Mouse (Mus musculus): ENCODE measurements around the gene Suclg2.
"Not testable (repeated sequence)": the region's sequence is repeated elsewhere in the genome, so short reads cannot be mapped to it uniquely, and the experiment has no call there.

The Suclg2 gene

GRCm38 (mm10) chr6:95619817-95620216 is 98.8 kb downstream of the Suclg2 start:
- DNase-seq, result no peak

GRCm38 (mm10) chr6:95618434-95618833 is 100.2 kb downstream of the Suclg2 start:
- no peak for DNase-seq

- DNase-seq, result no peak
These were observed 105.4 kb downstream of the Suclg2 start for GRCm38 (mm10) chr6:95613228-95613627.

DNA sequence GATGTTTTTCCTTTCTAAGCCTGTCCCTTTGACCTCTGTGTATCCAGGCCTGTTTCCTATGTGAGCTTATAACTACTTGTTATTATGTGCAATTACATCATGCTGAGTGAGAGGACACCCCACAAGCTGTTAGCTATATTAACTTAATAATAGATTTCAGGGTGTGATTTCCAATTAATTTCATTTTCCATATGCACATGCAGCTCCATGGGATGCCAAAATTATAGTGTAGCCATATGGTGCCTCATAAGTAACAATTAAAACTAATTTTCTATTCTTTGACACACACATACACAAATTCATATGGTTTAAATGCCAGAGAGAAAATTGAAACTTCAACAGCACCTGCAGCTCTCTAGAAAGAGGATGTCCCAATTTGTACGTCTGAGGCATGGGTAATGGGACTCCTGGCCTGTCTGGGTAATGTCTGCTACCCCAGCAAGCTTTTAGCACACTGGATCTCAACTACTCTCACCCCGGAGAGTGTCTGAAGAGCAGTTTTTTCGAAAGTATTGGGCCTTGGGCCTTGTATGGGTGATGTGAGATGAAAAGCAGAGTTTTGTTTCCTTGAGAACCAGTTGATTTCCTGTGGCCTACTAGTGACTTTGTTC is 106.1 kb downstream of the Suclg2 start:
- DNase-seq, result no peak

- no peak for DNase-seq
These were observed 107.5 kb downstream of the Suclg2 start for GRCm38 (mm10) chr6:95611059-95611458.

- DNase-seq, result no peak
These were observed 110.5 kb downstream of the Suclg2 start for GRCm38 (mm10) chr6:95608123-95608522.

GRCm38 (mm10) chr6:95600731-95601130 is 117.9 kb downstream of the Suclg2 start:
- not testable (repeated sequence) for DNase-seq

GRCm38 (mm10) chr6:95596766-95597750 is 121.5 kb downstream of the Suclg2 start:
- DNase-seq, result no peak

GRCm38 (mm10) chr6:95595852-95596251 is 122.7 kb downstream of the Suclg2 start:
- no peak for DNase-seq

DNA sequence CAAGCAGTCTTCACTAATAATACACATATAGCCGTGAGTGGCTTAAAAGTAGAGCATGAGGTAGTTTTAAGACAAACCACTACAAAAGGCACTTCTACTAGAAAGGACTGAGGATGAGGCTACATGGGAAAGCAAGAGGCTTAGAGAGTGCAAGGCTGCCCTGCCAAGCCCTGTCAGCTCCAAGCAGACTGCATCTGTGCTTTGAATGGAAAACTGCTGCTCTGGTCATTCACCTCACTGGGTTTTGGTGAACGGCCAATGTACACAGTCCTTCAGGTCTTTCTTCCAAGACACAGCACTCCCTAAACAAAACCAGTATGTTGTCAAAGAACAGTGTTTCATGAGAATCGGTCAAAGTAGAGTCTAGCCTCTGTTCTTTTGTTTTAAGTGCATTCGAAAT is 124.4 kb downstream of the Suclg2 start:
- DNase-seq, result no peak

DNA sequence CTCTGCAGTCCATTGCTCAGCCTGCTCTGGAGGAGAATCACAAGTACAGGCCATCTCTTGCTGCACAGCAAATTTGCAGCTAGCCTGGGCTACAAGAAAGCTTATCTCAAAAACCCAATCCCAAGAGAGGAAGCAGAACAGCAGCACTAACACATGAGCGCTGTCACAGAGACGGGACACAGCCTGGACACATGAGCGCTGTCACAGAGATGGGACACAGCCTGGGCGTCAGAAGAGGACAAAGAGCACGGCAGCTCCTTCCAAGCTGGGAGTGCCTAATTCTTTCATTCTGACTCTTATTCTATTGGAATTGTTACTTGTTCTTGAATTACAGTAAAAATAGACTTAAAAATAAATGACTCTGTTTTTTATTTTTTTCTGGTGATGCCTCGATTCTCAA is 126.2 kb downstream of the Suclg2 start:
- DNase-seq, result no peak

GRCm38 (mm10) chr6:95590463-95590862 is 128.1 kb downstream of the Suclg2 start:
- no peak for DNase-seq

DNA sequence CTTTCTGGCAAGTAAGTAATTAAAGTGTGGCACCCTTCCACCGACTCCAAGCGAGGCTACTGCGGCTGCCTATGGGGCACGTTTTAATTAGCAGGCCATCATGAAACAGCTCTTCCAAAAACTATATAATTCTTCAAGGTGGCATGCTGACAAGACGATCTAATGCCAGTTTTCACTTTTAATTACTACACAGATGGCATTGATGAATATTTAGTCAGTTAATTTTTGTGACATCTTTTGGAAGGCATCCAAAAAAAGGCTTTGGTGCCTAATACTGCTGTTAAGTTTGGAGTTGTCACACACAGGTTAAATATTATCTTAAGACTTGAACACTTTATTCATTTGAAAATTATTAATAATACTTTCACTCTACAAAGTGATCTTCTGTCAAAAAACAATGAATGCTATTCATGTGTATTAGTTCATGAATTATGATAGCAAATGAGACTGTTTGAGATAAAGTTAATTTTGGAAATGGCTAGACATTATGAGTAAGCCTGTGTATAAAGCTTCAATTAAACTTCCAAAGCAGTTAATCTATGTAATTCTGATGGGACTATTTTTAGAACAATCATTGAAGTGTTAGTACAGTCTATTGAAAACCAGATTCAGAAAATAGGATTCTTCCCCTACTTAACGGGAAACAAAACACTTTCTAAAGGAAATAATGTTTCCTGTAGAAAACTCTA is 131.3 kb downstream of the Suclg2 start:
- DNase-seq, result no peak

DNA sequence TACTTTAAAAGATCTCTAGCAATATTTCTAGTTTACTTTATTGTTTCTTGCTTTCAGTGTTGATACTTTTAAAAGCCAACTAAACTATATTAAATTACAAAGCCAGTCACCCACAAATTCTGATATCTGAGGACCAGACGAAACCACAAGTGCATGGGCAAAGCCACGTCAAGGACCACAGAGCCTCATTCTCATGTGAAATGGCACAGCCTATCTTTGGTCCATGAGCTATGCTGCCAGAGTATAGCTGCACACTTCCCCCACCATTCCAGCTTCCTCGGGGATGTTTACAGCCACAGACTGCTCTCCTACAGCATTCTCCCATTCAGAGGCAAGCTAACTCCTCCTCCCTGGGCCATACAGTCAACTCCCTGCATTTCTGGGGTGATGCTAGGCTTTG is 136.7 kb downstream of the Suclg2 start:
- DNase-seq, result no peak

GRCm38 (mm10) chr6:95579792-95580191 is 138.8 kb downstream of the Suclg2 start:
- no peak for DNase-seq

DNA sequence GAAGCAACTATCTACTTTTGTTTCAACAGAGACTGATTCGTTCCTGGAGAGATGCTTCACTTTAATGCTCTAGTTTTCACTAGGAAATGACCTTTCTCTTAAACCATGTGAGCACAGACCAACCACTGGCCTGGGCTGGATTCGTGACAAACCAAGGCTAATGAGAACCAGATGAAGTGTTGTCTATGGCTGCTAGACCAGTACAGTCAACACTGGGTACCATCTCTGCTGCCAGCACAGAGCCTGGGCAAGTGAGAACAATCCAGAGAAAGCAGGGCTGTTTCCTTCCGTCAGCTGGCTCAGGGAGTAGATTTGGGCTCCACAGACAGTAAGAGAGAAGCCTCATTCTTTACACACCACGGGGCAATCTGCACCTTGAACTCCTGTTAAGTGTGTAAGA is 143.1 kb downstream of the Suclg2 start:
- no peak for DNase-seq

DNA sequence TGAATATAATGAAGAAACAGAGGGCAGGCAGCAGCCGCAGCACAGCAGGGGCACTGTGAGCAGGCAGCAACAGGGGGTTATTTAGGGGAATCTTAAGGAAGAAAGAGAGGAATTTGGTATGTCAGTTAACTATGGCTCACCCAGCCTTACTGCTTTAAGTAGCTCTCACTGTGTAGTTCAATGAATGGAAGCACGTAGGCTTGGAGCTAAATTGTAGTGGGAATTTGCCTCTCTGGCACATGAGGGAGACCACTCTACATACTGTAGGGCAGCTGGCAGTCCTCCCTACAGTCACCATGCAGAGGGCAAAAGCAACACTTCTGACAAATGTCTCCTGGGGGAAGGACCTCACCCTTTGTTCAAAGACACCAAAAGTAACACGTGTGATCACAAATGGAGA is 143.7 kb downstream of the Suclg2 start:
- DNase-seq, result no peak

DNA sequence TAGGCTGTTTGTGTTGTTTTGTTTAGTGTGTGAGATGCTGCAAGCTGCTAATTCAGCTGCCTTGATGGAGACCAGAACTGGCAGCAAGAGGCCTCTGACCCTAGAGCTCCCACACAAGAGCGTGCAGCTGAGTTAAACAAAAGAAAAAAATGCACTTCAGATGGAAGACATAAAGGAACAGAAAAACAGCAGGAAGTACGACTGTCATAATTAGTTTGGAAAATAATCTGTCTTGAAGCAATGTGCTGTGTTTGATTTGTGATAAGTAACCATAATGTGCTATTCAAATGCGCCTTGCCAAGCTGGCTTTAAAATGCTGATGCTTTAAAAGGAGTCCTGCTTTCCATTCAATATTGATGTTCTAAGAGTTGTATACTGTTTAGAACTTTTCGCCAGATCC is 144.2 kb downstream of the Suclg2 start:
- DNase-seq, result no peak

DNA sequence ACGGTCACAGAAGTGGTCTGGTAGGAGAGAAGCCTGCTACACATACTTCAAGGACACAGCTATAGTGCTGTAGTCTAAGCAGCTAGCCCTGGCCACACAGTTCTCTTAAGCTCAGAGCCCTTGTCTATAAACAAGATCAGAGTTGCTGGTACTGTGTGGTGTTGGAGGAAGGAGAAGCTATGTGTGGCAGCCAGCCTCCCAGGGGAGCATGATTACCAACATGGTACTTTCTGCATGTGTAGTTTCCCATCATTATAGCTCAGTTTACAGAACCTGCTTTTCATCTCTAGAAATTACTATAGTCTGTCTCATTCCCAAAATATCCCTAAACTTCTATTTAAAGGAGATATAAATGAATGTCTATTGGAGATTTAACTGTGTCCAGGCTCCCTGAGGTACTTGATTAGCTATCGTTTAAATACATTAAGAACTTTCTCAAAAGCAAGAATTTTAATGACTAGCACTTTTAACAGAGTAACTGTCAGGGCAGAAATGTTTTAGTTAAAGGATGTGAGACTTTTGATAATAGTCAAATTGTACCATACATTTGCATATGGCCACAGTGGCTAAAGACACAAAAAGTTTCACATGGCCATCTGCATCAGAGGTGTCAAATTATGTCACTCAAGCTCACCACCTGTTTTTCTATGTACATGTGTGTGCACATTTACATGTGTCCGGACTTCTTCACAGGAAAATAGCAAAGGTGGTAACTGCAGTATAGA is 145.4 kb downstream of the Suclg2 start:
- DNase-seq, result no peak

GRCm38 (mm10) chr6:95571620-95572019 is 147.0 kb downstream of the Suclg2 start:
- DNase-seq, result no peak

GRCm38 (mm10) chr6:95563355-95564009 is 155.1 kb downstream of the Suclg2 start:
- DNase-seq, result no peak

DNA sequence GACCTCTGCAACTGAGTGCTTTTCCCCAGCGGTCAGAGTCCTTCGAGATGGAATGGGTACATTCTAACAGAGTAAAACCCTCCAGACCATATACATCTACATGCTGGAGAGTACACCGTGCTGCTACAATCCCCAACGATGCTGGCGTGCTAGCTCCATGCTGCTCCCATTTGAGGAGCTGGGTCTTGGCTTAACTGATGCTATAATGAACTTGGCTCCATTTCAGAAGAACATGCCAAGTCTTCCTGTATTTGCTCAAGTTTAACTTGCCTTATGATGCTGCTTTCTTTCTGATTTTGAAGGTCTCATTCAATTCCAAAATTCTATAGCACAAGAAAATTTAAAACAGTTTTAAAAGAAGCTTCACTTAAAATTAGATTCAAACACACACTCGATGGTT is 162.3 kb downstream of the Suclg2 start:
- no peak for DNase-seq

Measured in spleen, adult 18-20 months (tissue).